Mouse (Mus musculus) heart, embryonic 15.5 days (tissue): Measurements from ENCODE around the gene Prex1. TPM values are rescaled to one million over a fixed set of nuclear protein-coding genes. Genes with fewer than 3 reads are reported as not detected.

ENCODE experiments used
- ATAC-seq: fragments of 200-750 bp; cut with Nextera tagmentation; replicated peaks from 2 replicates; pipeline ENCODE4 v1.8.0; 2017; ENCODE audit warnings: low read depth, moderate TSS enrichment; ENCODE audit not compliant: insufficient number of reproducible peaks, insufficient read depth, low FRiP score
- H3K27ac ChIP-seq: fragments of 300-500 bp; sonication (generic); 2 replicates; pipeline ENCODE4 v1.5.1; 2015; ENCODE audit warnings: mild to moderate bottlenecking, inconsistent platforms
- H3K27me3 ChIP-seq: fragments of 300-500 bp; sonication (generic); 2 replicates; pipeline ENCODE4 v1.6.1; 2015; ENCODE audit warnings: inconsistent platforms
- H3K36me3 ChIP-seq: fragments of 300-500 bp; sonication (generic); 2 replicates; pipeline ENCODE4 v1.6.1; 2015; ENCODE audit warnings: mild to moderate bottlenecking, inconsistent platforms
- H3K4me1 ChIP-seq: fragments of 300-500 bp; sonication (generic); replicated peaks from 2 replicates; pipeline ENCODE4 v1.6.1; 2015; ENCODE audit warnings: inconsistent platforms
- H3K4me2 ChIP-seq: fragments of 300-500 bp; sonication (generic); 2 replicates; pipeline ENCODE4 v1.6.1; 2015; ENCODE audit warnings: inconsistent platforms, mild to moderate bottlenecking, moderate library complexity
- H3K4me3 ChIP-seq: fragments of 300-500 bp; sonication (generic); 2 replicates; pipeline ENCODE4 v1.5.1; 2015; ENCODE audit warnings: mild to moderate bottlenecking, inconsistent platforms
- H3K9ac ChIP-seq: fragments of 300-500 bp; sonication (generic); 2 replicates; pipeline ENCODE4 v1.6.1; 2015; ENCODE audit warnings: mild to moderate bottlenecking, inconsistent platforms
- H3K9me3 ChIP-seq: fragments of 300-500 bp; sonication (generic); replicated peaks from 2 replicates; pipeline ENCODE4 v1.6.1; 2016; ENCODE audit warnings: inconsistent platforms
- WGBS: fragments of 180-500 bp; shearing (Covaris S2); methylation state at CpG from one replicate; pipeline ENCODE4 v1.1.7; 2015; ENCODE audit warnings: mixed read lengths; 5-methylcytosine and 5-hydroxymethylcytosine counted together
- polyA plus RNA-seq: library from polyadenylated mRNA; unstranded; fragments of >200 nt; fragmentation: Nextera tagmentation; extraction: Ambion mirVana; gene quantifications from 2 replicates; pipeline ENCODE4 v1.2.1, GENCODE M21; 2015

Gene Prex1
- polyA plus RNA-seq, 1 experiment from 2014 or later = 6.1 TPM

- peak; percentile 58 for ATAC-seq
- WGBS = 54% methylated on average over 10 of the region's 10 CpGs
- Histone ChIP-seq H3K27me3 (no peaks in the 10 kb centered on the region), H3K4me3 (no peak overlapping the region), H3K9me3 (no peaks in the 10 kb centered on the region), H3K4me2 (no peak overlapping the region), H3K36me3 (no peaks in the 10 kb centered on the region), H3K4me1 (peaks cover 35% of the 10 kb centered on the region), H3K27ac (peak overlapping the region; percentile 71), H3K9ac (no peak overlapping the region)
Observed at GRCm38 (mm10) chr2:166657451-166658011, 56.1 kb downstream of the Prex1 start.

- H3K9me3 ChIP-seq = no peaks in the 10 kb centered on the region
- 0 out of 2 replicates have a peak overlapping the region, but pooled peaks have one; percentile 1 for H3K4me2 ChIP-seq
- no peaks in the 10 kb centered on the region for H3K36me3 ChIP-seq
- H3K4me1 ChIP-seq = peaks cover 35% of the 10 kb centered on the region
- H3K27me3 ChIP-seq = no peaks in the 10 kb centered on the region
- no peak overlapping the region for H3K9ac ChIP-seq
- ATAC-seq = no peak
- peak overlapping the region; percentile 71 for H3K27ac ChIP-seq
- H3K4me3 ChIP-seq = no peak overlapping the region
- 62% methylated on average over 4 of the region's 4 CpGs for WGBS
Observed at GRCm38 (mm10) chr2:166656630-166657029, 57.0 kb downstream of the Prex1 start.

GRCm38 (mm10) chr2:166655727-166656520 is 57.7 kb downstream of the Prex1 start:
- no peak overlapping the region for H3K4me3 ChIP-seq
- H3K4me1 ChIP-seq = peaks cover 42% of the 10 kb centered on the region
- ATAC-seq = no peak
- WGBS = 45% methylated on average over 11 of the region's 11 CpGs
- H3K9me3 ChIP-seq = no peaks in the 10 kb centered on the region
- no peaks in the 10 kb centered on the region for H3K36me3 ChIP-seq
- H3K9ac ChIP-seq = no peak overlapping the region
- peak overlapping the region; percentile 1; the same call in 1 of the 2 replicates for H3K4me2 ChIP-seq
- H3K27ac ChIP-seq = peak overlapping the region; percentile 71
- no peaks in the 10 kb centered on the region for H3K27me3 ChIP-seq

- 82% methylated on average over 4 of the region's 4 CpGs for WGBS
- no peaks in the 10 kb centered on the region for H3K9me3 ChIP-seq
- no peak overlapping the region for H3K9ac ChIP-seq
- peak overlapping the region; percentile 71; the same call in 1 of the 2 replicates for H3K27ac ChIP-seq
- peaks cover 43% of the 10 kb centered on the region for H3K4me1 ChIP-seq
- H3K4me3 ChIP-seq = no peak overlapping the region
- H3K27me3 ChIP-seq = no peaks in the 10 kb centered on the region
- H3K4me2 ChIP-seq = no peak overlapping the region
- no peaks in the 10 kb centered on the region for H3K36me3 ChIP-seq
- no peak for ATAC-seq
Observed at GRCm38 (mm10) chr2:166655308-166655707, 58.3 kb downstream of the Prex1 start.

- Histone ChIP-seq H3K36me3 (no peaks in the 10 kb centered on the region), H3K27ac (no peak overlapping the region), H3K4me3 (no peak overlapping the region), H3K4me1 (peaks cover 43% of the 10 kb centered on the region), H3K9me3 (no peaks in the 10 kb centered on the region), H3K27me3 (no peaks in the 10 kb centered on the region), H3K4me2 (no peak overlapping the region), H3K9ac (no peak overlapping the region)
- WGBS = 73% methylated on average over 4 of the region's 4 CpGs
- no peak for ATAC-seq
Observed at GRCm38 (mm10) chr2:166654875-166655274, 58.8 kb downstream of the Prex1 start.

- no peak for ATAC-seq
- Histone ChIP-seq H3K27me3 (no peaks in the 10 kb centered on the region), H3K4me2 (no peak overlapping the region), H3K9ac (no peak overlapping the region), H3K9me3 (no peaks in the 10 kb centered on the region), H3K4me1 (peaks cover 43% of the 10 kb centered on the region), H3K27ac (no peak overlapping the region), H3K4me3 (no peak overlapping the region), H3K36me3 (no peaks in the 10 kb centered on the region)
- 43% methylated on average over 5 of the region's 5 CpGs for WGBS
Observed at GRCm38 (mm10) chr2:166653564-166653963, 60.1 kb downstream of the Prex1 start.

- Histone ChIP-seq H3K9me3 (no peaks in the 10 kb centered on the region), H3K27ac (no peak overlapping the region), H3K4me3 (no peak overlapping the region), H3K4me2 (no peak overlapping the region), H3K36me3 (no peaks in the 10 kb centered on the region), H3K4me1 (peaks cover 34% of the 10 kb centered on the region), H3K9ac (no peak overlapping the region), H3K27me3 (no peaks in the 10 kb centered on the region)
- ATAC-seq = no peak
- WGBS = 72% methylated on average over 4 of the region's 4 CpGs
Observed at GRCm38 (mm10) chr2:166652672-166653071, 61.0 kb downstream of the Prex1 start.

GRCm38 (mm10) chr2:166651317-166652030 is 62.2 kb downstream of the Prex1 start:
- H3K9ac ChIP-seq = no peak overlapping the region
- no peak overlapping the region for H3K4me2 ChIP-seq
- peak overlapping the region; percentile 12; the same call in 1 of the 2 replicates for H3K27ac ChIP-seq
- H3K36me3 ChIP-seq = no peaks in the 10 kb centered on the region
- no peaks in the 10 kb centered on the region for H3K9me3 ChIP-seq
- peaks cover 26% of the 10 kb centered on the region for H3K4me1 ChIP-seq
- H3K4me3 ChIP-seq = no peak overlapping the region
- 58% methylated on average over 10 of the region's 10 CpGs for WGBS
- H3K27me3 ChIP-seq = no peaks in the 10 kb centered on the region
- ATAC-seq = no peak

- H3K27me3 ChIP-seq = no peaks in the 10 kb centered on the region
- H3K4me3 ChIP-seq = no peak overlapping the region
- no peak overlapping the region for H3K4me2 ChIP-seq
- H3K4me1 ChIP-seq = peaks cover 15% of the 10 kb centered on the region
- no peaks in the 10 kb centered on the region for H3K9me3 ChIP-seq
- H3K9ac ChIP-seq = no peak overlapping the region
- H3K36me3 ChIP-seq = no peaks in the 10 kb centered on the region
- WGBS = 66% methylated on average over 9 of the region's 9 CpGs
- peak overlapping the region; percentile 53 for H3K27ac ChIP-seq
- ATAC-seq = peak; percentile 37; the same call in 1 of the 2 replicates
Observed at GRCm38 (mm10) chr2:166650414-166650813, 63.2 kb downstream of the Prex1 start.

- Histone ChIP-seq H3K9ac (no peak overlapping the region), H3K27me3 (no peaks in the 10 kb centered on the region), H3K27ac (no peak overlapping the region), H3K4me2 (no peak overlapping the region), H3K9me3 (no peaks in the 10 kb centered on the region), H3K4me1 (peaks cover 11% of the 10 kb centered on the region), H3K36me3 (no peaks in the 10 kb centered on the region), H3K4me3 (no peak overlapping the region)
- WGBS = 74% methylated on average over 7 of the region's 7 CpGs
- no peak for ATAC-seq
Observed at GRCm38 (mm10) chr2:166647242-166647641, 66.4 kb downstream of the Prex1 start.

- H3K36me3 ChIP-seq = no peaks in the 10 kb centered on the region
- H3K4me2 ChIP-seq = no peak overlapping the region
- H3K27me3 ChIP-seq = no peaks in the 10 kb centered on the region
- no peaks in the 10 kb centered on the region for H3K9me3 ChIP-seq
- 64% methylated on average over 12 of the region's 12 CpGs for WGBS
- H3K9ac ChIP-seq = no peak overlapping the region
- peaks cover 8% of the 10 kb centered on the region for H3K4me1 ChIP-seq
- no peak for ATAC-seq
- no peak overlapping the region for H3K27ac ChIP-seq
- no peak overlapping the region for H3K4me3 ChIP-seq
Observed at GRCm38 (mm10) chr2:166646434-166647088, 67.1 kb downstream of the Prex1 start.
